In genomic region chr16:74162041-74162440, GRCm38 (mm10) we compare ENCODE assay signal across 16 mouse cellular contexts.
"Had no signal": no experiment of that assay in that cellular context is flagged by ENCODE, and none has a peak within 500 bp of the region (broad histone marks: within the 10 kb centered on the region; RNA-seq: fewer than 3 reads in every experiment).

No protein-coding gene starts in this region.

- H3K9me3 ChIP-seq: neural tube, embryonic 12.5 days; neural tube, embryonic 13.5 days; neural tube, embryonic 15.5 days; stomach, embryonic 15.5 days had no signal

- H3K27me3 ChIP-seq: neural tube, embryonic 12.5 days; neural tube, embryonic 13.5 days; neural tube, embryonic 15.5 days; stomach, embryonic 15.5 days had no signal

- DNase-seq: right cerebral cortex, adult 18-20 months; right cerebral cortex, postnatal 14 days; right cerebral cortex, postnatal 25 days; right cerebral cortex, postnatal 4 days; spleen, adult 18-20 months; thymus, adult 18-20 months; thymus, adult 2 months; thymus, postnatal 14 days; thymus, postnatal 25 days; thymus, postnatal 36 days; thymus, postnatal 4 days had no signal

- H3K4me1 ChIP-seq: neural tube, embryonic 12.5 days; neural tube, embryonic 13.5 days; stomach, embryonic 15.5 days had no signal

- H3K36me3 ChIP-seq: neural tube, embryonic 12.5 days; neural tube, embryonic 13.5 days; neural tube, embryonic 15.5 days; stomach, embryonic 15.5 days had no signal

- H3K27ac ChIP-seq: neural tube, embryonic 12.5 days; neural tube, embryonic 13.5 days; neural tube, embryonic 15.5 days; stomach, embryonic 15.5 days; stomach, postnatal 0 days had no signal

- H3K4me3 ChIP-seq: neural tube, embryonic 12.5 days; neural tube, embryonic 13.5 days; neural tube, embryonic 15.5 days; stomach, embryonic 15.5 days had no signal
